Mouse (Mus musculus): ENCODE measurements around the gene Slc2a10. TPM values are rescaled to one million over a fixed set of nuclear protein-coding genes. Genes with fewer than 3 reads are reported as not detected.

Slc2a10 gene
- polyA plus RNA-seq, 1 experiment from 2014 or later, result 7.2 TPM

- Histone ChIP-seq H3K27ac (no peak overlapping the region), H3K4me2 (no peak overlapping the region), H3K9ac (no peak overlapping the region), H3K36me3 (no peaks in the 10 kb centered on the region), H3K27me3 (replicated peaks) (peaks cover 20% of the 10 kb centered on the region), H3K4me3 (replicated peaks) (no peak overlapping the region), H3K9me3 (no peaks in the 10 kb centered on the region), H3K4me1 (peaks cover 7% of the 10 kb centered on the region; the same call in 1 of the 2 replicates)
- no peak for ATAC-seq (ENCODE audit: insufficient read depth, low FRiP score, low read depth)
- WGBS, result 61% methylated on average over 6 of the region's 6 CpGs
Observed at GRCm38 (mm10) chr2:165564620-165565019, 61.0 kb downstream of the Slc2a10 start.

- no peak overlapping the region for H3K4me3 ChIP-seq (replicated peaks)
- no peaks in the 10 kb centered on the region for H3K36me3 ChIP-seq
- H3K4me1 ChIP-seq, result peaks cover 7% of the 10 kb centered on the region; the same call in 1 of the 2 replicates
- no peaks in the 10 kb centered on the region for H3K9me3 ChIP-seq
- no peak for ATAC-seq (ENCODE audit: insufficient read depth, low FRiP score, low read depth)
- H3K9ac ChIP-seq, result no peak overlapping the region
- WGBS, result 71% methylated on average over 6 of the region's 6 CpGs
- no peak overlapping the region for H3K27ac ChIP-seq
- no peak overlapping the region for H3K4me2 ChIP-seq
- H3K27me3 ChIP-seq (replicated peaks), result peaks cover 20% of the 10 kb centered on the region
Observed at GRCm38 (mm10) chr2:165566898-165567297, 63.3 kb downstream of the Slc2a10 start.

GRCm38 (mm10) chr2:165567820-165568219 is 64.2 kb downstream of the Slc2a10 start:
- Histone ChIP-seq H3K9ac (no peak overlapping the region), H3K4me3 (replicated peaks) (no peak overlapping the region), H3K9me3 (no peaks in the 10 kb centered on the region), H3K4me2 (no peak overlapping the region), H3K36me3 (no peaks in the 10 kb centered on the region), H3K27me3 (replicated peaks) (peaks cover 20% of the 10 kb centered on the region), H3K27ac (no peak overlapping the region), H3K4me1 (peaks cover 7% of the 10 kb centered on the region; the same call in 1 of the 2 replicates)
- no peak for ATAC-seq (ENCODE audit: insufficient read depth, low FRiP score, low read depth)
- 71% methylated on average over 9 of the region's 9 CpGs for WGBS

GRCm38 (mm10) chr2:165568911-165569310 is 65.3 kb downstream of the Slc2a10 start:
- no peak for ATAC-seq (ENCODE audit: insufficient read depth, low FRiP score, low read depth)
- no peak overlapping the region for H3K9ac ChIP-seq

More at GRCm38 (mm10) chr2:165568911-165569310, 65.3 kb downstream of the Slc2a10 start:
- Histone ChIP-seq H3K27ac (no peak overlapping the region), H3K4me1 (no peaks in the 10 kb centered on the region), H3K27me3 (replicated peaks) (peaks cover 11% of the 10 kb centered on the region), H3K4me3 (replicated peaks) (no peak overlapping the region), H3K4me2 (no peak overlapping the region), H3K9me3 (no peaks in the 10 kb centered on the region), H3K36me3 (no peaks in the 10 kb centered on the region)
- 65% methylated on average over 6 of the region's 6 CpGs for WGBS

Other genes starting within 250 kb of the Slc2a10 start
- 60.5 and 71.8 TPM in 2 replicates for gene Slc35c2, start 215.9 kb upstream of the Slc2a10 start, polyA plus RNA-seq (2015; fragmentation: Nextera tagmentation; extraction: Ambion mirVana)
- 53.2 and 56.2 TPM in 2 replicates for gene Elmo2, start 177.3 kb upstream of the Slc2a10 start, polyA plus RNA-seq (2015; fragmentation: Nextera tagmentation; extraction: Ambion mirVana)
- gene Zfp663, start 135.1 kb upstream of the Slc2a10 start, polyA plus RNA-seq (2015; fragmentation: Nextera tagmentation; extraction: Ambion mirVana), result 0.64 and 0.66 TPM in 2 replicates
- 5.6 TPM in 2 replicates for gene Zfp334, start 115.5 kb upstream of the Slc2a10 start, polyA plus RNA-seq (2015; fragmentation: Nextera tagmentation; extraction: Ambion mirVana)
- 0.37 and 0.59 TPM in 2 replicates for gene Ocstamp, start 103.4 kb upstream of the Slc2a10 start, polyA plus RNA-seq (2015; fragmentation: Nextera tagmentation; extraction: Ambion mirVana)
- 0.89 and 1.0 TPM in 2 replicates for gene Slc13a3, start 30.6 kb upstream of the Slc2a10 start, polyA plus RNA-seq (2015; fragmentation: Nextera tagmentation; extraction: Ambion mirVana)
- gene Trp53rka, start 10.5 kb upstream of the Slc2a10 start, polyA plus RNA-seq (2015; fragmentation: Nextera tagmentation; extraction: Ambion mirVana), result 32.7 and 32.8 TPM in 2 replicates
- gene Eya2, start 91.2 kb downstream of the Slc2a10 start, polyA plus RNA-seq (2015; fragmentation: Nextera tagmentation; extraction: Ambion mirVana), result 8.6 and 10.3 TPM in 2 replicates

All from stomach, embryonic 15.5 days (tissue).